Mouse (Mus musculus): ENCODE data around the gene Nup93. TPM values are rescaled to one million over a fixed set of nuclear protein-coding genes. Genes with fewer than 3 reads are reported as not detected.

Gene Nup93
- polyA plus RNA-seq, 1 experiment from 2014 or later: 51.5 TPM

- WGBS: 100% methylated on average over 2 of the region's 2 CpGs
- H3K9me3 ChIP-seq (replicated peaks): no peaks in the 10 kb centered on the region
- no peak overlapping the region for H3K4me3 ChIP-seq (replicated peaks)
- no peaks in the 10 kb centered on the region for H3K4me1 ChIP-seq
- H3K9ac ChIP-seq (replicated peaks): no peak overlapping the region
- H3K27ac ChIP-seq (replicated peaks): no peak overlapping the region
- no peak overlapping the region for H3K4me2 ChIP-seq
- ATAC-seq (ENCODE audit: low FRiP score): no peak
- peaks cover 85% of the 10 kb centered on the region for H3K36me3 ChIP-seq
- no peaks in the 10 kb centered on the region for H3K27me3 ChIP-seq (replicated peaks)
Observed at GRCm38 (mm10) chr8:94304412-94304811, 90.0 kb downstream of the Nup93 start.

- no peaks in the 10 kb centered on the region for H3K27me3 ChIP-seq (replicated peaks)
- H3K9ac ChIP-seq (replicated peaks): no peak overlapping the region
- H3K4me2 ChIP-seq: no peak overlapping the region
- H3K27ac ChIP-seq (replicated peaks): no peak overlapping the region
- H3K36me3 ChIP-seq: peaks cover 88% of the 10 kb centered on the region
- WGBS: 84% methylated on average over 7 of the region's 7 CpGs
- H3K4me3 ChIP-seq (replicated peaks): no peak overlapping the region
- no peaks in the 10 kb centered on the region for H3K9me3 ChIP-seq (replicated peaks)
- no peak for ATAC-seq (ENCODE audit: low FRiP score)
- H3K4me1 ChIP-seq: no peaks in the 10 kb centered on the region
Observed at GRCm38 (mm10) chr8:94306989-94307513, 92.7 kb downstream of the Nup93 start.

GRCm38 (mm10) chr8:94307652-94308051, 93.3 kb downstream of the Nup93 start:
- Histone ChIP-seq H3K4me1 (no peaks in the 10 kb centered on the region), H3K4me3 (replicated peaks) (no peak overlapping the region), H3K9ac (replicated peaks) (no peak overlapping the region), H3K27me3 (replicated peaks) (no peaks in the 10 kb centered on the region), H3K27ac (replicated peaks) (no peak overlapping the region), H3K4me2 (no peak overlapping the region), H3K9me3 (replicated peaks) (no peaks in the 10 kb centered on the region), H3K36me3 (peaks cover 88% of the 10 kb centered on the region)
- no peak for ATAC-seq (ENCODE audit: low FRiP score)
- WGBS: 65% methylated on average over 9 of the region's 9 CpGs

- no peaks in the 10 kb centered on the region for H3K27me3 ChIP-seq (replicated peaks)
- H3K4me1 ChIP-seq: no peaks in the 10 kb centered on the region
- no peaks in the 10 kb centered on the region for H3K9me3 ChIP-seq (replicated peaks)
- ATAC-seq (ENCODE audit: low FRiP score): no peak
- H3K9ac ChIP-seq (replicated peaks): no peak overlapping the region
- 84% methylated on average over 2 of the region's 2 CpGs for WGBS
- H3K4me2 ChIP-seq: no peak overlapping the region
- no peak overlapping the region for H3K4me3 ChIP-seq (replicated peaks)
- H3K36me3 ChIP-seq: peaks cover 79% of the 10 kb centered on the region
- no peak overlapping the region for H3K27ac ChIP-seq (replicated peaks)
Observed at GRCm38 (mm10) chr8:94314069-94314468, 99.7 kb downstream of the Nup93 start.

GRCm38 (mm10) chr8:94317249-94317648, 102.9 kb downstream of the Nup93 start:
- Histone ChIP-seq H3K4me1 (no peaks in the 10 kb centered on the region), H3K4me2 (no peak overlapping the region), H3K4me3 (replicated peaks) (no peak overlapping the region), H3K27ac (replicated peaks) (no peak overlapping the region), H3K9ac (replicated peaks) (no peak overlapping the region), H3K9me3 (replicated peaks) (no peaks in the 10 kb centered on the region), H3K27me3 (replicated peaks) (no peaks in the 10 kb centered on the region), H3K36me3 (peaks cover 80% of the 10 kb centered on the region)
- 97% methylated on average over 2 of the region's 2 CpGs for WGBS
- no peak for ATAC-seq (ENCODE audit: low FRiP score)

GRCm38 (mm10) chr8:94317691-94318090, 103.3 kb downstream of the Nup93 start:
- WGBS: 93% methylated on average over 2 of the region's 2 CpGs
- H3K9ac ChIP-seq (replicated peaks): no peak overlapping the region
- H3K4me3 ChIP-seq (replicated peaks): no peak overlapping the region
- no peaks in the 10 kb centered on the region for H3K27me3 ChIP-seq (replicated peaks)
- H3K4me1 ChIP-seq: no peaks in the 10 kb centered on the region
- H3K27ac ChIP-seq (replicated peaks): no peak overlapping the region
- no peaks in the 10 kb centered on the region for H3K9me3 ChIP-seq (replicated peaks)
- no peak for ATAC-seq (ENCODE audit: low FRiP score)
- peaks cover 80% of the 10 kb centered on the region for H3K36me3 ChIP-seq
- H3K4me2 ChIP-seq: no peak overlapping the region

- peaks cover 64% of the 10 kb centered on the region for H3K36me3 ChIP-seq
- WGBS: 94% methylated on average over 2 of the region's 2 CpGs
Observed at GRCm38 (mm10) chr8:94320036-94320435, 105.7 kb downstream of the Nup93 start.

GRCm38 (mm10) chr8:94322083-94322482, 107.7 kb downstream of the Nup93 start:
- H3K36me3 ChIP-seq: peaks cover 46% of the 10 kb centered on the region
- H3K4me2 ChIP-seq: no peak overlapping the region
- H3K27ac ChIP-seq (replicated peaks): no peak overlapping the region
- no peaks in the 10 kb centered on the region for H3K4me1 ChIP-seq
- H3K9ac ChIP-seq (replicated peaks): no peak overlapping the region
- 86% methylated on average over 4 of the region's 4 CpGs for WGBS
- ATAC-seq (ENCODE audit: low FRiP score): no peak
- no peaks in the 10 kb centered on the region for H3K9me3 ChIP-seq (replicated peaks)
- no peaks in the 10 kb centered on the region for H3K27me3 ChIP-seq (replicated peaks)
- H3K4me3 ChIP-seq (replicated peaks): no peak overlapping the region

More at GRCm38 (mm10) chr8:94320036-94320435, 105.7 kb downstream of the Nup93 start:
- Histone ChIP-seq H3K4me1 (no peaks in the 10 kb centered on the region), H3K27me3 (replicated peaks) (no peaks in the 10 kb centered on the region), H3K27ac (replicated peaks) (no peak overlapping the region), H3K9me3 (replicated peaks) (no peaks in the 10 kb centered on the region), H3K9ac (replicated peaks) (no peak overlapping the region), H3K4me3 (replicated peaks) (no peak overlapping the region), H3K4me2 (no peak overlapping the region)
- no peak for ATAC-seq (ENCODE audit: low FRiP score)

- no peak overlapping the region for H3K9ac ChIP-seq (replicated peaks)
- 91% methylated on average over 6 of the region's 6 CpGs for WGBS
Observed at GRCm38 (mm10) chr8:94323041-94323440, 108.7 kb downstream of the Nup93 start.

GRCm38 (mm10) chr8:94324071-94324470, 109.7 kb downstream of the Nup93 start:
- Histone ChIP-seq H3K9ac (replicated peaks) (no peak overlapping the region), H3K27me3 (replicated peaks) (no peaks in the 10 kb centered on the region), H3K27ac (replicated peaks) (no peak overlapping the region), H3K4me3 (replicated peaks) (no peak overlapping the region), H3K9me3 (replicated peaks) (no peaks in the 10 kb centered on the region), H3K4me2 (no peak overlapping the region), H3K36me3 (peaks cover 29% of the 10 kb centered on the region), H3K4me1 (no peaks in the 10 kb centered on the region)
- no peak for ATAC-seq (ENCODE audit: low FRiP score)
- 58% methylated on average over 12 of the region's 12 CpGs for WGBS

More at GRCm38 (mm10) chr8:94323041-94323440, 108.7 kb downstream of the Nup93 start:
- H3K4me1 ChIP-seq: no peaks in the 10 kb centered on the region
- no peak overlapping the region for H3K4me2 ChIP-seq
- H3K27ac ChIP-seq (replicated peaks): no peak overlapping the region
- no peaks in the 10 kb centered on the region for H3K27me3 ChIP-seq (replicated peaks)
- H3K9me3 ChIP-seq (replicated peaks): no peaks in the 10 kb centered on the region
- no peak for ATAC-seq (ENCODE audit: low FRiP score)
- peaks cover 38% of the 10 kb centered on the region for H3K36me3 ChIP-seq
- H3K4me3 ChIP-seq (replicated peaks): no peak overlapping the region

GRCm38 (mm10) chr8:94326016-94326415, 111.7 kb downstream of the Nup93 start:
- no peak for ATAC-seq (ENCODE audit: low FRiP score)
- no peaks in the 10 kb centered on the region for H3K9me3 ChIP-seq (replicated peaks)
- WGBS: 87% methylated on average over 4 of the region's 4 CpGs

GRCm38 (mm10) chr8:94328932-94329728, 114.8 kb downstream of the Nup93 start, which contains the start of gene Slc12a3:
Slc12a3 (plus strand) TSS chr8:94329201.
- H3K9ac ChIP-seq (replicated peaks): no peak within 1 kb of the TSS
- H3K27ac ChIP-seq (replicated peaks): no peak within 1 kb of the TSS
- no peak within 1 kb of the TSS for H3K4me2 ChIP-seq
- H3K36me3 ChIP-seq: no peaks in the 10 kb centered on the region
- no peaks in the 10 kb centered on the region for H3K27me3 ChIP-seq (replicated peaks)
- H3K9me3 ChIP-seq (replicated peaks): no peaks in the 10 kb centered on the region
- 80% methylated on average over 21 of the region's 21 CpGs for WGBS
- H3K4me1 ChIP-seq: no peaks in the 10 kb centered on the region
- ATAC-seq (ENCODE audit: low FRiP score): no peak
- H3K4me3 ChIP-seq (replicated peaks): no peak within 1 kb of the TSS

More at GRCm38 (mm10) chr8:94326016-94326415, 111.7 kb downstream of the Nup93 start:
- Histone ChIP-seq H3K4me3 (replicated peaks) (no peak overlapping the region), H3K36me3 (peaks cover 16% of the 10 kb centered on the region), H3K4me2 (no peak overlapping the region), H3K4me1 (no peaks in the 10 kb centered on the region), H3K9ac (replicated peaks) (no peak overlapping the region), H3K27me3 (replicated peaks) (no peaks in the 10 kb centered on the region), H3K27ac (replicated peaks) (no peak overlapping the region)
